Mouse (Mus musculus) myocyte (in vitro differentiated cells): ENCODE measurements around the gene Polr2m. TPM values are rescaled to one million over a fixed set of nuclear protein-coding genes. Genes with fewer than 3 reads are reported as not detected.

ENCODE experiments used
- H3K27me3 ChIP-seq: one replicate; pipeline ENCODE4 v1.6.1; 2011; ENCODE audit not compliant: control insufficient read depth, insufficient read depth, insufficient read length
- H3K36me3 ChIP-seq: one replicate; pipeline ENCODE4 v1.6.1; 2011; ENCODE audit not compliant: control insufficient read depth, insufficient read depth
- H3K4me2 ChIP-seq: one replicate; pipeline ENCODE4 v1.6.1; 2011; ENCODE audit warnings: low read depth, control low read depth
- H3K4me3 ChIP-seq: one replicate; pipeline ENCODE4 v1.5.1; 2011; ENCODE audit warnings: mild to moderate bottlenecking, control low read depth, moderate library complexity
- H3K79me2 ChIP-seq: one replicate; pipeline ENCODE4 v1.6.1; 2011; ENCODE audit not compliant: control insufficient read depth, insufficient read depth
- H3ac ChIP-seq: one replicate; pipeline ENCODE4 v1.6.1; 2011; ENCODE audit not compliant: control insufficient read depth, insufficient read length
- CEBPB ChIP-seq: IDR thresholded peaks from 2 replicates; pipeline ENCODE4 v1.6.1; 2011; ENCODE audit warnings: mild to moderate bottlenecking, moderate library complexity; ENCODE audit not compliant: poor library complexity, insufficient read depth, severe bottlenecking
- E2F4 ChIP-seq: IDR thresholded peaks from one replicate; pipeline ENCODE4 v1.6.1; 2011; ENCODE audit warnings: mild to moderate bottlenecking, control low read depth, moderate library complexity; ENCODE audit not compliant: insufficient read depth
- MAX ChIP-seq: IDR thresholded peaks from one replicate; pipeline ENCODE4 v1.6.1; 2011; ENCODE audit warnings: low read depth, mild to moderate bottlenecking, control low read depth
- MYOD1 ChIP-seq, 3 experiments: IDR thresholded peaks; one replicate each; pipeline ENCODE4 v1.6.1; 2011; ENCODE audit warnings: control low read depth in 2 of 3, low read depth in 2 of 3, mild to moderate bottlenecking in 2 of 3, moderate library complexity in 1 of 3; ENCODE audit not compliant: insufficient read length in 2 of 3, control insufficient read depth in 1 of 3
- MYOG ChIP-seq, 3 experiments: IDR thresholded peaks; one replicate each; pipeline ENCODE4 v1.6.1; 2011; ENCODE audit warnings: control low read depth in 2 of 3, low read depth in 2 of 3, mild to moderate bottlenecking in 2 of 3; ENCODE audit not compliant: insufficient read length in 2 of 3, control insufficient read depth in 1 of 3, insufficient read depth in 1 of 3
- POLR2A ChIP-seq: IDR thresholded peaks from one replicate; pipeline ENCODE4 v1.6.1; 2011; ENCODE audit warnings: low read depth, mild to moderate bottlenecking, control low read depth, moderate library complexity; ENCODE audit not compliant: insufficient read length
- POLR2AphosphoS2 ChIP-seq: IDR thresholded peaks from one replicate; pipeline ENCODE4 v1.6.1; 2011; ENCODE audit warnings: low read depth, control low read depth; ENCODE audit not compliant: insufficient read length
- REST ChIP-seq: IDR thresholded peaks from one replicate; pipeline ENCODE4 v1.6.1; 2011; ENCODE audit warnings: mild to moderate bottlenecking, control low read depth, moderate library complexity; ENCODE audit not compliant: insufficient read depth, insufficient read length
- SRF ChIP-seq: IDR thresholded peaks from one replicate; pipeline ENCODE4 v1.6.1; 2011; ENCODE audit warnings: low read depth; ENCODE audit not compliant: control insufficient read depth, insufficient read length
- TCF12 ChIP-seq: IDR thresholded peaks from one replicate; pipeline ENCODE4 v1.6.1; 2011; ENCODE audit warnings: mild to moderate bottlenecking, control low read depth; ENCODE audit not compliant: poor library complexity, insufficient read depth, severe bottlenecking
- TCF3 ChIP-seq: IDR thresholded peaks from one replicate; pipeline ENCODE4 v1.6.1; 2011; ENCODE audit warnings: low read depth, control low read depth; ENCODE audit not compliant: insufficient read length
- USF1 ChIP-seq: IDR thresholded peaks from one replicate; pipeline ENCODE4 v1.6.1; 2011; ENCODE audit warnings: low read depth, mild to moderate bottlenecking, control low read depth, moderate library complexity
- polyA plus RNA-seq: library from polyadenylated mRNA; unstranded; fragments of >200 nt; fragmentation: generic; extraction: Trizol; gene quantifications from one replicate; pipeline ENCODE4 v1.2.1, GENCODE M21; 2012; ENCODE audit warnings: missing spikeins

Polr2m gene
- polyA plus RNA-seq, 1 experiment = 146 TPM

GRCm38 (mm10) chr9:71498391-71499182, 12.9 kb upstream of the Polr2m start:
- H3K4me3 ChIP-seq = no peak overlapping the region
- TF ChIP-seq CEBPB = peak; percentile 75
- peak in 1 of 3 experiments; percentile 27 for TF ChIP-seq MYOD1 (IDR thresholded peaks at IDR 0.05; ENCODE audit: control insufficient read depth in 1 of 3, insufficient read length in 2 of 3, low read depth in 2 of 3)
- TF ChIP-seq SRF = no peak
- no peaks in the 10 kb centered on the region for H3K27me3 ChIP-seq
- H3K36me3 ChIP-seq = no peaks in the 10 kb centered on the region
- H3ac ChIP-seq = no peak overlapping the region
- H3K79me2 ChIP-seq = no peaks in the 10 kb centered on the region
- peak overlapping the region; percentile 39 for H3K4me2 ChIP-seq

- no peaks in the 10 kb centered on the region for H3K79me2 ChIP-seq
- H3K36me3 ChIP-seq = no peaks in the 10 kb centered on the region
- no peak overlapping the region for H3K4me2 ChIP-seq
- no peak overlapping the region for H3K4me3 ChIP-seq
- no peak overlapping the region for H3ac ChIP-seq
- no peak for TF ChIP-seq REST
- no peak for TF ChIP-seq MAX
- peak in 2 of 3 experiments; percentile 78 to 83 for TF ChIP-seq MYOD1 (IDR thresholded peaks at IDR 0.05; ENCODE audit: control insufficient read depth in 1 of 3, insufficient read length in 2 of 3, low read depth in 2 of 3)
- TF ChIP-seq SRF = no peak
- TF ChIP-seq USF1 = no peak
- no peak for TF ChIP-seq TCF3
- no peak for TF ChIP-seq POLR2A
- TF ChIP-seq CEBPB = no peak
- TF ChIP-seq TCF12 = no peak
- no peak for TF ChIP-seq POLR2AphosphoS2
- TF ChIP-seq MYOG (IDR thresholded peaks at IDR 0.05; ENCODE audit: control insufficient read depth in 1 of 3, insufficient read depth in 1 of 3, insufficient read length in 2 of 3, low read depth in 2 of 3) = peak in 2 of 3 experiments; percentile 65 to 75
- H3K27me3 ChIP-seq = no peaks in the 10 kb centered on the region
These were observed 10.9 kb upstream of the Polr2m start for GRCm38 (mm10) chr9:71496637-71497036.

DNA sequence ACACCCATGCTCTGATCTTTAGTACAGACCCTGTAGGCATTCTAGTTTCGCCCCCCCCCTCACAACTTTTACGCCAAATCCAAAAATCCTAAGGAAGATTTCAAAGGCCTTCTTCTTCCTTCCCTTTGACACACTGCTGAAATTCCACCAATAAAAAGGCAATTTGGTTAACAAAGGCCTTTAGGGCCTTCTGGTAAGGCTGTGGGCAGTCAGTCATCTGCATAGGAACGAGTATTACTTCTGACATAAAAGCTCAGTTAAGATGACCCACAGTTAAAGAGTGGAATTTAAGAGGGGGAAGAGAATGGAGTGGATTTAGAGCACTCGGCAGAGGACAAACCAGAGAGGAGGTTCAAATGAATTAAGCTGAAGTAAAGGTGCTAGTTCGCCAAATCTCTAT, 8.0 kb upstream of the Polr2m start:
- H3K79me2 ChIP-seq = no peaks in the 10 kb centered on the region
- H3ac ChIP-seq = no peak overlapping the region
- no peaks in the 10 kb centered on the region for H3K36me3 ChIP-seq
- H3K27me3 ChIP-seq = no peaks in the 10 kb centered on the region
- TF ChIP-seq SRF (no peak), TCF3 (no peak), TCF12 (no peak), MYOG (IDR thresholded peaks at IDR 0.05; ENCODE audit: control insufficient read depth in 1 of 3, insufficient read depth in 1 of 3, insufficient read length in 2 of 3, low read depth in 2 of 3) (no peak), REST (no peak), POLR2A (no peak), MYOD1 (IDR thresholded peaks at IDR 0.05; ENCODE audit: control insufficient read depth in 1 of 3, insufficient read length in 2 of 3, low read depth in 2 of 3) (no peak), CEBPB (no peak), E2F4 (no peak), POLR2AphosphoS2 (no peak), MAX (no peak), USF1 (no peak)
- no peak overlapping the region for H3K4me3 ChIP-seq
- H3K4me2 ChIP-seq = no peak overlapping the region

GRCm38 (mm10) chr9:71492296-71493025, 6.7 kb upstream of the Polr2m start:
- TF ChIP-seq POLR2AphosphoS2 (no peak), MYOG (IDR thresholded peaks at IDR 0.05; ENCODE audit: control insufficient read depth in 1 of 3, insufficient read depth in 1 of 3, insufficient read length in 2 of 3, low read depth in 2 of 3) (no peak), SRF (no peak), MYOD1 (IDR thresholded peaks at IDR 0.05; ENCODE audit: control insufficient read depth in 1 of 3, insufficient read length in 2 of 3, low read depth in 2 of 3) (no peak), CEBPB (no peak), MAX (no peak), USF1 (no peak), E2F4 (no peak)
- H3K4me2 ChIP-seq = no peak overlapping the region
- no peaks in the 10 kb centered on the region for H3K27me3 ChIP-seq
- no peak overlapping the region for H3ac ChIP-seq
- H3K4me3 ChIP-seq = no peak overlapping the region
- H3K79me2 ChIP-seq = no peaks in the 10 kb centered on the region
- H3K36me3 ChIP-seq = no peaks in the 10 kb centered on the region

DNA sequence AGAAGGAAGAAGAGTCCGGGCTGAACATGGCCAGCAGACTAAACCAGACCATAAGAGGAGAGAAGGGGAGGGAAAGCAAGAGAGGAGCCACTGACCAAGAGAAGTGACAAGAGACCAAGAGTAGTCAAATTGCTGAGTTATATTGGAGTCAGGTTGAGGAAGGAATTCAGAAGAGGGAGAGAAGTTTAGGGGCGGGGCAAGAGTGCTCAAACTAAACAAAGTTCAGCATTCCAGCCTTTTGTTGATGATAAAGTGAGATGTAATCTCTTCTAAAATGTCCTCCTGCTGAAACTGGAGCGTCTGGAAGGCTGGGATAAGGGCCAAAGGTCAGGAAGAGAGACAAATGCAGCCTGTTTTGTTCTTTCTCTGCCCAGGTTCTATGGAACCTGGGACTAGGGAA, 4.3 kb upstream of the Polr2m start:
- no peak overlapping the region for H3ac ChIP-seq
- no peak overlapping the region for H3K4me2 ChIP-seq
- no peak overlapping the region for H3K4me3 ChIP-seq
- TF ChIP-seq REST (no peak), E2F4 (no peak), MAX (no peak), CEBPB (no peak)
- H3K79me2 ChIP-seq = peaks cover 6% of the 10 kb centered on the region
- no peaks in the 10 kb centered on the region for H3K36me3 ChIP-seq
- no peaks in the 10 kb centered on the region for H3K27me3 ChIP-seq
